Mouse (Mus musculus) stomach, embryonic 14.5 days (tissue): ENCODE data around the gene Gjb5. TPM values are rescaled to one million over a fixed set of nuclear protein-coding genes. Genes with fewer than 3 reads are reported as not detected.

Source experiments
- ATAC-seq: fragments of 200-750 bp; cut with Nextera tagmentation; 2 replicates; pipeline ENCODE4 v1.8.0; 2017; ENCODE audit warnings: low read depth, moderate TSS enrichment; ENCODE audit not compliant: insufficient number of reproducible peaks, insufficient read depth, low FRiP score
- H3K27ac ChIP-seq: fragments of 300-500 bp; sonication (generic); 2 replicates; pipeline ENCODE4 v1.5.1; 2014; ENCODE audit warnings: mild to moderate bottlenecking, low read length, moderate library complexity, mixed read lengths
- H3K27me3 ChIP-seq: fragments of 300-500 bp; sonication (generic); 2 replicates; pipeline ENCODE4 v1.6.1; 2014; ENCODE audit warnings: low read length, control low read depth, mixed read lengths; ENCODE audit not compliant: control insufficient read depth, insufficient read depth
- H3K36me3 ChIP-seq: fragments of 300-500 bp; sonication (generic); 2 replicates; pipeline ENCODE4 v1.6.1; 2014; ENCODE audit warnings: mild to moderate bottlenecking, control low read depth, low read length, moderate library complexity, mixed read lengths; ENCODE audit not compliant: control insufficient read depth, insufficient read depth
- H3K4me1 ChIP-seq: fragments of 300-500 bp; sonication (generic); 2 replicates; pipeline ENCODE4 v1.6.1; 2014; ENCODE audit warnings: low read length, control low read depth, mixed read lengths; ENCODE audit not compliant: control insufficient read depth, insufficient read depth
- H3K4me2 ChIP-seq: fragments of 300-500 bp; sonication (generic); replicated peaks from 2 replicates; pipeline ENCODE4 v1.6.1; 2014; ENCODE audit warnings: low read depth, low read length, control low read depth
- H3K4me3 ChIP-seq: fragments of 300-500 bp; sonication (generic); 2 replicates; pipeline ENCODE4 v1.5.1; 2014; ENCODE audit warnings: low read depth, low read length, control low read depth
- H3K9ac ChIP-seq: fragments of 300-500 bp; sonication (generic); replicated peaks from 2 replicates; pipeline ENCODE4 v1.6.1; 2014; ENCODE audit warnings: low read depth, mild to moderate bottlenecking, control low read depth, low read length, moderate library complexity, mixed read lengths
- H3K9me3 ChIP-seq: fragments of 300-500 bp; sonication (generic); 2 replicates; pipeline ENCODE4 v1.6.1; 2016; ENCODE audit warnings: low read depth, low read length, control low read depth; ENCODE audit not compliant: control insufficient read depth
- WGBS: fragments of 180-500 bp; shearing (Covaris S2); extraction: QIAGEN DNeasy Blood & Tissue Kit; methylation state at CpG from one replicate; pipeline ENCODE4 v1.1.7; 2014; 5-methylcytosine and 5-hydroxymethylcytosine counted together
- polyA plus RNA-seq: library from polyadenylated mRNA; unstranded; fragments of >200 nt; fragmentation: Nextera tagmentation; extraction: Ambion mirVana; gene quantifications from 2 replicates; pipeline ENCODE4 v1.2.1, GENCODE M21; 2014

The Gjb5 gene
- polyA plus RNA-seq, 1 experiment from 2014 or later: 0.38 TPM

DNA sequence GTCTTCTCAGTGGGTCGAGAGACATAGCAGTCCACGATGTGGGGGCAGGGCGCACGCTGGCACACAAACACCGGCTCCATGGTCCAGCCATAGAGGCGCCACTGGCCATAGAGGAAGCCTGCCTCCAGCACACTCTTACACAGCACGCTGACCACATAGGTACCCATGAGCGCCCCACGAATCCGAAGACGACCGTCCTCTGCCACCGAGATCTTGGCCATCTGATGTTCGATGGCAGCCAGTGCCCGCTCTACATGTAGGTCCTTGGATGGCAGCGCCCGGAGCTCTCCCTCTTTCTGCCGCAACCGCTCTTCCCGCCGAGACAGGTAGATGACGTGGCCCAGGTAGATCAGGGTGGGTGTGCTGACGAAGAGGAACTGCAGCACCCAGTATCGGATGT, 45.6 kb downstream of the Gjb5 start:
- no peaks in the 10 kb centered on the region for H3K36me3 ChIP-seq
- ATAC-seq: no peak
- H3K9me3 ChIP-seq: no peaks in the 10 kb centered on the region
- H3K4me2 ChIP-seq: no peak overlapping the region
- H3K4me1 ChIP-seq: 0 out of 2 replicates have a peak, but pooled peaks cover 5% of the 10 kb centered on the region
- 0 out of 2 replicates have a peak, but pooled peaks cover 5% of the 10 kb centered on the region for H3K27me3 ChIP-seq
- no peak overlapping the region for H3K27ac ChIP-seq
- H3K4me3 ChIP-seq: no peak overlapping the region
- 54% methylated on average over 24 of the region's 24 CpGs for WGBS
- H3K9ac ChIP-seq: no peak overlapping the region

DNA sequence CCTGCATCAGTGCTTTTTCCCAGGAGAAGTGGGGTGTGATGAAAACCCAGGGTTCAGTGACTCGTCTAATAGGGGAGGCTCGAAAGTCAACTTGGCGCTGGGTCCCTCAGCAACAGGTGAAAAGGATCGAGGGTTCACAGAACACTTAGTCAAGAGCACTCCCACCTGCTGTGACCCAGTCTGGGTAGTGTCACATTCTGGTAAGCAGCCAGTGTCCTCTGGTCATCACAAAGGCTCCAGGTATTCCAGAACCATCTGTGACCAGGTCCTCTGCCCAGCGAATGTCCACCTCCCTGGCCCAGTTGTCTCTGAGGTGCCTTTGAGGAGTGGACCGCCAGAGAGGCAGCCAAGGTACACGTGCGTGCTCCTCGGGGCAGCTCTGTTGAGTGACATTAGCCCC, 46.4 kb downstream of the Gjb5 start:
- H3K4me3 ChIP-seq: no peak overlapping the region

DNA sequence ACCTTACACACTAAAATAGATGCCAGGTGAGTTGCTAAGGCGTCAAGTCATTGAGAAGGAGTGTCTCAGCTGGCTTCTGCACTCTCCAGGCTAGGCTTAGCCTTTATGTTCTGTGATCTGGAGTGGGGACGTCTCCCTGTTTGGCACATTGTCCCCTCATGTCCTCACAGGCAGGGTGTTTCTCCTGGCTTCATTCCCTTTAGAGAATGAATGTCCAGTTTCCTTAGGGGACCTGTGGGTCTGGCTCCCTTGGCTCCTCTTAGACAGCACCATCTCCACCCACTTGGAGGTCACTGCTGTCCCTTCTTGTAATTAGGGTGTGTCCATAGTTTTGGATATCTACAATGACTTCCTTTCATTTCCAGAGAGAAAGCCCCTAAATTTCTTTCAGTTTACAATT, 51.1 kb downstream of the Gjb5 start:
- no peaks in the 10 kb centered on the region for H3K36me3 ChIP-seq
- H3K4me3 ChIP-seq: no peak overlapping the region
- no peaks in the 10 kb centered on the region for H3K9me3 ChIP-seq
- WGBS: 59% methylated on average over 2 of the region's 2 CpGs
- no peak overlapping the region for H3K4me2 ChIP-seq
- no peak overlapping the region for H3K27ac ChIP-seq
- no peaks in the 10 kb centered on the region for H3K27me3 ChIP-seq
- ATAC-seq: no peak
- H3K9ac ChIP-seq: no peak overlapping the region
- H3K4me1 ChIP-seq: no peaks in the 10 kb centered on the region

More for the DNA sequence above, 46.4 kb downstream of the Gjb5 start:
- 54% methylated on average over 9 of the region's 9 CpGs for WGBS
- Histone ChIP-seq H3K4me2 (no peak overlapping the region), H3K27me3 (0 out of 2 replicates have a peak, but pooled peaks cover 5% of the 10 kb centered on the region), H3K27ac (no peak overlapping the region), H3K9me3 (no peaks in the 10 kb centered on the region), H3K36me3 (no peaks in the 10 kb centered on the region), H3K9ac (no peak overlapping the region), H3K4me1 (0 out of 2 replicates have a peak, but pooled peaks cover 5% of the 10 kb centered on the region)
- ATAC-seq: no peak

Other genes starting within 250 kb of the Gjb5 start
- gene Tmem35b, start 234.5 kb downstream of the Gjb5 start, polyA plus RNA-seq: 19.4 and 19.6 TPM in 2 replicates
- 1.5 TPM in 2 replicates for gene Dlgap3, start 189.0 kb downstream of the Gjb5 start, polyA plus RNA-seq
- gene Smim12, start 114.4 kb downstream of the Gjb5 start, polyA plus RNA-seq: 55.4 and 55.6 TPM in 2 replicates
- gene Gja4, start 44.1 kb downstream of the Gjb5 start, polyA plus RNA-seq: 20.3 and 20.7 TPM in 2 replicates
- gene Gjb3, start 27.3 kb downstream of the Gjb5 start, polyA plus RNA-seq: 4.3 and 5.2 TPM in 2 replicates
- 0.35 TPM in 1 of 2 replicates, not detected in the other for gene Gjb4, start 4.1 kb downstream of the Gjb5 start, polyA plus RNA-seq